Mouse (Mus musculus) left cerebral cortex, adult 2 months (tissue): Measurements from ENCODE around the gene Midn. TPM values are rescaled to one million over a fixed set of nuclear protein-coding genes. Genes with fewer than 3 reads are reported as not detected.

Experiments
- DNase-seq, 2 experiments: peaks; one replicate each; pipeline ENCODE4 v3.0.0; 2021 to 2022; ENCODE audit warnings: low spot score in 2 of 2, mixed read lengths in 1 of 2; ENCODE audit errors: extremely low spot score in 1 of 2
- H3K27ac ChIP-seq: fragments of 200-600 bp; 2 replicates; pipeline ENCODE4 v1.8.1; 2022
- H3K4me3 ChIP-seq: fragments of 200-600 bp; 2 replicates; pipeline ENCODE4 v1.8.1; 2022
- CTCF ChIP-seq: fragments of 200-600 bp; IDR thresholded peaks from 2 replicates; pipeline ENCODE4 v1.8.1; 2022; ENCODE audit warnings: antibody characterized with exemption, mild to moderate bottlenecking, moderate library complexity
- intact Hi-C: fragments of 180-260 bp; cut with DNase I; formaldehyde crosslinking; loops from one replicate; pipeline ENCODE4 v1.15.1; 2025
- total RNA-seq, 2 experiments: library from RNA; stranded (reverse); gene quantifications; 2 replicates each; pipeline ENCODE4 v1.2.3; 2021

Midn gene
- total RNA-seq, 2 experiments from 2014 or later, result 80.7 to 127 TPM

DNA sequence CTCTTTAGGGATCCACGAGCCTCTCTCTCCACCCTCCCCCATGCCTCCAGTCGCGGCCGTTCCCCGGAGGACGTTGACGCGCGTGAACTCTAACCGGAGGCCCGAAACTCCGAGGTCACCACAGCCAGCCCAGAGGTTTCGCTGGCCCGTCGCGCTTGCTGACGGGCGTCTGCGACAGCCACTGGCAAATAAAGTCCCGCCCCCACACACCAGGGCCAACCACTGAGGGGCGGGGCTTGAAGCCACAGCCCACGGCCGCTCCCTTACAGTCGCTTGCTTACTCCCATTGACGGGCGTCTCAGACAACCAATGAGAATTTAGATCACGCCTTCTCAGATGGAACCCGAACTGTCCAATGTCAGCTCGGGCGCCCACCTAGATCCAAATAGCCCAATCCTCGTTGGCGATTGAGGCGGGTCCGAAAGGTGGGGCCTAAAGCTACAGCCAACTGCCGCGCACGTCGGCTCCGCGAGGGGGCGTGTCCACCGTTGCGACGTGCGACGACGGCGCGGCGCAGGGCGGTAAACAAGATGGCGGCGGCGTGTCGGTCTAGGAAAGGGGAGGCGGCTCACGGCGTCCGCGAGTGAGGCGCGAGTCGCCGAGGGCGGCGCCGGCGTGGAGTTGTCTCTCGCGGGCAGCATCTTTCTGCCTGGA is 32.7 kb upstream of the Midn start, which contains the start of gene Stk11:
Gene Stk11 (plus strand): TSS at position 514 of the 654 bp plus-strand sequence.
- peak; percentile 98 to 99 for DNase-seq
- no peak; the same call in 1 of the 2 replicates for TF ChIP-seq CTCF
- peak within 1 kb of the TSS; percentile 94 for H3K4me3 ChIP-seq
- intact Hi-C loops, result loop anchor here (2.0 kb wide), 2 partner anchors 61 to 131 kb away; partner anchors contain the start of gene Tmem259
- H3K27ac ChIP-seq, result peak within 1 kb of the TSS; percentile 90

DNA sequence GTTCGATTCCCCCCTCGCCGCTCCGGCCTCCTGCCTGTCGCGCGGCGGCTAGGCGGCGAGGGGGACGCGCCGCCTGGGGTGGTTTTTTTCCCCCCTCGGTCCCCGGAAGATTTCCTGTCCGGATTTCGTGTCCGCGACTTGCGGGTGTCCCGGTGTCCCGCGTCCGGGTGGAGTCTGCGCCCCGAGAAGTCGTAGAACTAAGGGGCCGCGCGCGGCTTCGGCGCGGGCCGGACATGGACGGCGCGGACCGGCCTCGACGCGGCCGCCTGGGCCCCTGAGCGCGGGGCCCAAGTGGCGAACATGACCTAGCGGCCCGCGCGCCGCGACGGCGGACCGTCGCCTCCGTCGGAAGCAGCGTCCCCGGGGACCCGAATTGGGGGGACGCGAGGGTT is 32.1 kb upstream of the Midn start:
- intact Hi-C loops, result loop anchor here (2.0 kb wide), 2 partner anchors 61 to 131 kb away; partner anchors contain the start of gene Tmem259
- Histone ChIP-seq H3K27ac (peak overlapping the region; percentile 90), H3K4me3 (peak overlapping the region; percentile 94)
- DNase-seq, result no peak
- no peak for TF ChIP-seq CTCF

DNA sequence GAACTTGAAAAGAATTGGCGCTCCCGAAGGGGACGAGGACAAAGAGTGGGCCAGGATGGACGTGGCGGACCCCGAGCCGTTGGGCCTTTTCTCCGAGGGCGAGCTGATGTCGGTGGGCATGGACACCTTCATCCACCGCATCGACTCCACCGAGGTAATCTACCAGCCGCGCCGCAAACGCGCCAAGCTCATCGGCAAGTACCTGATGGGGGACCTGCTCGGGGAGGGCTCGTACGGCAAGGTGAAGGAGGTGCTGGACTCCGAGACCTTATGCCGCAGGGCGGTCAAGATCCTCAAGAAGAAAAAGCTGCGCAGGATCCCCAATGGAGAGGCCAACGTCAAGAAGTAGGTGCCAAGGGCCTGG is 31.5 kb upstream of the Midn start:
- TF ChIP-seq CTCF, result no peak
- DNase-seq, result no peak
- H3K27ac ChIP-seq, result peak overlapping the region; percentile 90
- peak overlapping the region; percentile 94 for H3K4me3 ChIP-seq
- intact Hi-C loops, result no loop called here

DNA sequence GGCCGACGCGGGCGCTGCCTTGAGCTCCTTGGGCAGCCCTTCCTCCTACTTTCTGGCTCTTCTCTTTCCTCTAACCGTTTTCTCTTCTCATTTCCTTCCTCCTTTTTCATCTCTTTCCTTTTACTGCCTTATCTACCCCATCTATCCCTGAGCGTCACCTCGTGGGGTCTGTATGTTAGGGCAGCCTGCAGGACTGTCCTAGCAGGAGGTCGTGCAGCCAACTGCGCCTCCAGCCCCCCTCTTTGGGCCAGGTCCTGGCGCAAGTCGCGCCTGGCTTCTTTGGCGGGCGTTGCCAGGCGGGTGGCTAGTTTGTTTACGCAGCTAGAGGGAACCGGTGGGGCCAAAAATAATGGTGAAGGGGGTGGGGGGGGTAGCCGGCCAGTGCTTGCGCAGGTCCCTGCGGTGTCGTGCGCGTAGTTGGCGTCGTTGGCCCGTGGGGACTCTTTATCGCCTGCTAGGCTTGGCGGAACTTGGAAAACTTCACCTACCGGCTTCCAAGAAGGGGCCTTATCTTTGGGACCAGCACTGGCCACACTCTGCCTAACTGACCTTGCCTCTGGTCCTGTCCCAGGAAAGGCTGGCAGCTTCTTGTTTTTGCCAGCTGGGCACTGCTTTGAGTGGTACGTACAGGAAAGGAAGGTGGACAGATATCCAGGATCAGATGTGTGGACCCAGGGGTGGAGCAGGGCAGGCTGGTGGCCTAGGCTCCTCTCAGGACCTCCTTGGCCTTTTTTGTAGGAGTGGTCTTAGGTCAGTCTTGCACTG is 31.0 kb upstream of the Midn start:
- intact Hi-C loops, result loop anchor here (1.0 kb wide), 1 partner anchor 22 kb away; no protein-coding TSS in a partner anchor
- TF ChIP-seq CTCF, result no peak; the same call in 1 of the 2 replicates
- peak overlapping the region; percentile 90 for H3K27ac ChIP-seq
- peak overlapping the region; percentile 94 for H3K4me3 ChIP-seq
- DNase-seq, result no peak

DNA sequence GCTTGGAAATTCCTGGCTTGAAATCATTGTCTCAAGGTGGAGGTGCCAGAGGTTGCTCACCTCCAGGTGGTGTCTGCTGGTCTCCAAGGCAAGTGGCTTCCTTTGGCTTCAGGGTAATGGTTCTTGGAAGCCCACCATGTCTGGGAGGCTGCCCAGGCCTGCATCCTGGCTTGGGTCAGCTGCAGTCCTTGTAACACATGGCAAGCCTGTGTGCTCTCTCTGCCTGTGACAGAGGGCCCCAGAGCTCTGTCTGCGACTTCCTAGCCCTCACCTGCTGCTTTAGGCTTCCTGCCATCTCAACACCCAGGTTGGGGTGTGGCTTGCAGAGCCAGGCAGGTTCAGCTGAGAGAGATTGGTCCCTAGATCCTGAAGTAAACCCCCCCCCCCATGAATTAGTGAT is 30.3 kb upstream of the Midn start:
- no peak for TF ChIP-seq CTCF
- intact Hi-C loops, result loop anchor here (1.0 kb wide), 1 partner anchor 22 kb away; no protein-coding TSS in a partner anchor
- Histone ChIP-seq H3K4me3 (peak overlapping the region; percentile 94), H3K27ac (peak overlapping the region; percentile 21)
- DNase-seq, result no peak

DNA sequence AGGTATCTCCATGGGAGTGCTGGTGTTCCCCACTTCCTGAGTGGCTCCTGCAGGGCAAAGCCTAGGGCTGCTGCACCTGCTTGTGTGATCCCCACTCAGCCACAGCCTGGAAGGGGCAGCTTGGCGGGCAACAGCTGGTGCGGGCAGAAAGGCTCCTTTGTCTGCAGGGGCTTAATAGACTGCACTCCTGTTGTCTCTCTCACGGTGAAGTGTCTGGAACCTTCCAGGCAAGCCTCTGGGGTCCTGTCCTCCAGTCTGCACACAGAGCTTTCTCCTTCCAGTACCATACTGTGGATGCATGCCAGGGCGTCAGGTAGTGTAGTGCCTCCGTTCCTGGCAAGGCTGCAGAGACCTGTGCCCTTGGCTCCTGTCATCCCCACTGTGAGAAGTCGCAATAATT is 29.5 kb upstream of the Midn start:
- no peak overlapping the region for H3K27ac ChIP-seq
- DNase-seq, result no peak
- intact Hi-C loops, result no loop called here
- H3K4me3 ChIP-seq, result no peak overlapping the region
- no peak for TF ChIP-seq CTCF

DNA sequence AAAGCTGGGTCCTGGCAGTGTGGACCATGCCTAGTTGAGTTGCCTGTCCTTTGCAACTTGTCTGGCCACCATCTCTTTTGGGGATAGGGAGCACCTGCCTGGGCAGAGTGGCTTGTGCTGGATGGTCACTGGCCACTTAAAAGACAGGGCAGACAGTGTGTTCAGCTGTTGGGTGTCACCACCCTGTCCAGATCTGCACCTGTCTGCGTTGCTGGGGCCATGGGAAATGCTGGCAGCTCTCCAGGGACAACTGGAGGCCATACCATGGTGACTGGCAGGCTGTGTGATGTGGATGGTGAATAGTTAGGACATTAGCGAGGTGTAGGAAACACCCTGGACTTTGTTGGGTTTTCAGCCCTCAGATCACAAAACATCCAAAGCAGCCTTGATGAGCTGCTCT is 27.9 kb upstream of the Midn start:
- Histone ChIP-seq H3K27ac (no peak overlapping the region), H3K4me3 (no peak overlapping the region)
- no peak for DNase-seq
- intact Hi-C loops, result no loop called here
- no peak for TF ChIP-seq CTCF

DNA sequence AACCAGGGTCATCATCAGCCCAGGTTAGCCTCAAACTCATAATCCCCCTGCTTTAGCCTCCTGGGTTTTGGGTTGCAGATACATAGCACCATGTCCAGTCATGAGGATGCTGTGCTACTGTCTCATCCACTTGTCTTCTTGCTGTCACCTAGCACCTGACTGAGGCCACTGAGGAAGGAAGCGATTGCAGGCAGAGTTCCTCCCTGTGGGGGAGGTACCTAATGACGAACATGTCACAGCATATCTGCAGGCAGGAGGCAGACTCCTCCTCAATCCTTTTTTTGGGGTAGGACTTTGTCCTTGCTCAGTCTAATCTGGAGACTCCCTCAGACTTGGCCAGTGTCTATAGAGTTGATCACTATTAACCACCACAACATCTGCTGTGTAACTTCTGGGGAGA is 26.4 kb upstream of the Midn start:
- intact Hi-C loops, result no loop called here
- no peak for DNase-seq
- Histone ChIP-seq H3K4me3 (no peak overlapping the region), H3K27ac (no peak overlapping the region)
- no peak for TF ChIP-seq CTCF

DNA sequence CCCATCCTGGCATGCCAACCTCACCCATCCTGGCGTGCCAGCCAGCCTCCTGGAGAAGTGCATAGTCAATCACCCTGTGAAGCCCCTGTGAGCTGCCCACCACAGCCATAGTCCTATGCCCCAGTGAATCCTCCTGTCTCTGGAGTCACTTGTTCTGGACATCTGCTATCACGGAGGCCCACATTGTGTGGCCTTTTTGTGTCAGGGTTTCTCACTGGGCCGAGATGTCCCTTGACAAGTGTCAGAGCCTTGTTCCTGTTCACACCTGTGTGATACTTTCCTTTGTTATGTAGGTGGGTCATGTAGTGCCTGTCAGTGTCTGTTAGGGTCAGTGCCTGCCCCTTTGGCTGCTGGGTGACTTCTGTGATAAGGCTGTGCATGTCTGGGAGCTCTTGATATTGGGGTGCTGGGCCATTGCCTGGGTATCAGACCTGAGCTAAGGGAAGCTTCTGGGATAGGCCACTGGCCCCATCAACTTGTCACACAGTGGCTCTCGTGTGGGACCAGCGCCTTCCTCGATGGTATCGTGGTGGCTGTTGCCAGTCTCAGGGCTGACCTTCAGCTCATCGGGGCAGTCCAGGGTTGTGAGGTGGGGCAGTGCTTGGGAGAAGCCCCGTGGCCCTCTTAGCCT is 24.0 kb upstream of the Midn start:
- no peak overlapping the region for H3K4me3 ChIP-seq
- TF ChIP-seq CTCF, result no peak
- H3K27ac ChIP-seq, result no peak overlapping the region
- DNase-seq, result no peak
- intact Hi-C loops, result no loop called here

DNA sequence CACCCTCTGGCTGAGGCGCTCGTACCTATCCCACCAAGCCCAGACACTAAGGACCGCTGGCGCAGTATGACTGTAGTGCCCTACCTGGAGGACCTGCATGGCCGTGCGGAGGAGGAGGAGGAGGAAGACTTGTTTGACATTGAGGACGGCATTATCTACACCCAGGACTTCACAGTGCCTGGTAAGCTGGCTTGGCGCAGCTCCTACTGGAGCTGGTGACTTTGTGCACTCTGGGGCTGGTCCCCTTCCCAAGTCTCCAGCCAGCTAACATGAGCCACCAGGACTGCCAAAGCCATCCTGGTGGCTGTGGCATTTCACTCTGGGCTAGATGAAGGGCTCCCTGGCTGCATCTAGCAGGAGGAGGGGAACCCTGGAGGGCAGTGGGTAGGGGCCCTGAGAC is 20.2 kb upstream of the Midn start:
- intact Hi-C loops, result no loop called here
- DNase-seq, result no peak
- Histone ChIP-seq H3K4me3 (no peak overlapping the region), H3K27ac (no peak overlapping the region; the same call in 1 of the 2 replicates)
- no peak for TF ChIP-seq CTCF

DNA sequence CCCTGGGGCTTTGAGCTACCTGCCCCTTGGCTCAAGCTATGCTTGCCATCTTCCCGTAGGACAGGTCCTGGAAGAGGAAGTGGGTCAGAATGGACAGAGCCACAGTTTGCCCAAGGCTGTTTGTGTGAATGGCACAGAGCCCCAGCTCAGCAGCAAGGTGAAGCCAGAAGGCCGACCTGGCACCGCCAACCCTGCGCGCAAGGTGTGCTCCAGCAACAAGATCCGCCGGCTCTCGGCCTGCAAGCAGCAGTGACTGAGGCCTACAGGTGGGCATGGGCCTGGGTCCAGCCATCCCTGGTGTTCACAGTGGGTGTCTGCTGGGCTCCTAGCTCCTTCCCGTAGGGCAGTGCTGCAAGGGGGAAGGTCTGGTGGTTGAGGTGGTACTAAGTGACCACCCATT is 18.2 kb upstream of the Midn start:
- intact Hi-C loops, result no loop called here
- TF ChIP-seq CTCF, result no peak
- DNase-seq, result peak in 1 of 2 experiments; percentile 45
- no peak overlapping the region for H3K4me3 ChIP-seq
- no peak overlapping the region; the same call in 1 of the 2 replicates for H3K27ac ChIP-seq

DNA sequence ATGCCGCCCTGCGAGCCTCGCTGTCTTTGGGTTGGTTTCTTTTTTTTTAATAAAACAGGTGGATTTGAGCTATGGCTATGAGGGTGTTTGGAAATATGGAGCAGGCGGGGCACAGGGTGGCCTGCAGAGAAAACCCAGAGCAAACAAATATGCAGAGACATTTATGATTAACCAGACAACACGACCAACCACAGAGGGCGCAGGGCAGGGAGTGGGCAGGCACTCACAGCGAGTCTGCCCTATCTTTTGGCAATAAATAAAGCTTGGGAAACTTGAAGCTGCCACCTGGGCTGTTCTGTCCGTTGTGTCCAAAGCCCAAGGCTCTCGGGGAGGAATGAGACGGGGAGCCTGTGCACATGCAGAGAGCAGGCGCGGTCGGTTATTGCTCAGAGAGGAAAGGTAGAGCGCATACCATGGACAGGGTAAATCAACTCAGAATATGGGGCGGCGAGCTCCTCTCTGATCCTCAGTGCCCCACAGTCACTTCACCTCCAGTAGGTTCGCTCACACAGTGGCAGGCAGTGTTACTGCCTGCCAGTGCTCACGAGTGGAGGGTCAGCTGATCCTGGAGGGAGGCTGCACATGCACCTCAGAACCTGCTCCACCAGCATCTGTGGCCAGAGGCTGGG is 17.6 kb upstream of the Midn start:
- intact Hi-C loops, result no loop called here
- no peak overlapping the region for H3K4me3 ChIP-seq
- TF ChIP-seq CTCF, result no peak
- DNase-seq, result no peak
- H3K27ac ChIP-seq, result no peak overlapping the region
